Mouse (Mus musculus) cerebellum, adult 18-20 months (tissue): ENCODE results near the gene Dera.
"Not testable (repeated sequence)": the region's sequence is repeated elsewhere in the genome, so short reads cannot be mapped to it uniquely, and the experiment has no call there.

Experiments used
- DNase-seq, 2 experiments: peaks; one replicate each; pipeline ENCODE4 v3.0.0; 2021

Gene Dera

DNA sequence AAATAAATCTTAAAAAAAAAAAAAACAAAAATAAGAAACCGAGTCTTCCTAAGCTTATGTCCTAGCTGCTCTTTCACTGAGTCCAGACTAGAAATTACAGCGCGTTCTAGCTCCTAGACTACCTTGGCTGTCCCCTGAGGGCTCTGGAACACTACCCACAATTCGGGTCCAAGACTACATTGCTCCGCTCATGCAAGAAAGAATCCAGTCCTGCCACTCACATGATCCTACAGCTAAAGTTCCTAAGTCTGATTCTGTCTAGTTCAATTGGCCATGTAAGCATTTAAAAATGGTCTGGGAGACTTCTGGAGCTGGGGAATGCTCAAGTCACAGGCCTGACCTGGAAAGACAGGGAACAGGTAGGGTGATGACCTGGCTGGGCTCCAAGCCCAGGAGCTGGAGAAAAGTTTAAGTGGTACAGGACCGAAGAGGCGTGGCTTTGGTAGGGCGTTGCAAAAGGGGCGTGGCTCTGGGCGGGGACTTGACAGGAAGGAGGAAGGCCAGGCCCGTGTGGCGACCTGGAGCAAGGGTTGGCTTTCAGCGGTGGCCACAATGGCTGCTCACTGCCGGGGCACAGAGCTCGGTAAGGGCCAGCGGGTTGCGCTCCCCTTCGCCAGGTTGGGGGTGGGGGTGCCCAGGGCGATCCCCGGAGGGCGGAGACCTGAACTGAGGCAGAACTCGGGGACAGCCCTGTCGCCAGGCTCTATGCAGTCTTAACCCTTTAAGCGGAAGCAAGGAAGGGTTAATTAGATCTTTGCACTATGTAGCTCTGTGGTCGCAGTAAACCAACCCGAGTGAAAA is at the start of gene Dera:
Gene Dera, plus strand, starts transcription at position 491 of the 801 bp plus-strand sequence.
- peak; percentile 63 to 74 for DNase-seq

DNA sequence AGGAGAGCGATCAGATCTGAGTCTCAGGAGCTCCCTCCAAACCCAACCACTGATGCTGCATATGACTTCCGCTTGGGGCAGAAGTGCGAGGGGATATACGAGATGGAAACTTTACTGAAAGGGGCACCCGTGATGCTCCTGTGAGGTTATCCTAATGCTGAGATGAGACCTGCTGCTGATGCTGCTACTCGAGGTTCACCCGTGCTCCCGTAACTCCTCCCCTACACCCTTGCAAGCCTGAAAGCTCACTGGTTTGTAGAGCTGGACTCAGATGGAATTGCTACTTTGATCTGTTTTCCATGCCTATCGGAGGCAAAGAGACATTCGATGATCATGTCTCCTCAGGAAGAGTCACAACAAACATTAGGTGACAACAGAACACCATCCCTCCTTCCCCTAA is 48.1 kb upstream of the Dera start:
- no peak for DNase-seq

DNA sequence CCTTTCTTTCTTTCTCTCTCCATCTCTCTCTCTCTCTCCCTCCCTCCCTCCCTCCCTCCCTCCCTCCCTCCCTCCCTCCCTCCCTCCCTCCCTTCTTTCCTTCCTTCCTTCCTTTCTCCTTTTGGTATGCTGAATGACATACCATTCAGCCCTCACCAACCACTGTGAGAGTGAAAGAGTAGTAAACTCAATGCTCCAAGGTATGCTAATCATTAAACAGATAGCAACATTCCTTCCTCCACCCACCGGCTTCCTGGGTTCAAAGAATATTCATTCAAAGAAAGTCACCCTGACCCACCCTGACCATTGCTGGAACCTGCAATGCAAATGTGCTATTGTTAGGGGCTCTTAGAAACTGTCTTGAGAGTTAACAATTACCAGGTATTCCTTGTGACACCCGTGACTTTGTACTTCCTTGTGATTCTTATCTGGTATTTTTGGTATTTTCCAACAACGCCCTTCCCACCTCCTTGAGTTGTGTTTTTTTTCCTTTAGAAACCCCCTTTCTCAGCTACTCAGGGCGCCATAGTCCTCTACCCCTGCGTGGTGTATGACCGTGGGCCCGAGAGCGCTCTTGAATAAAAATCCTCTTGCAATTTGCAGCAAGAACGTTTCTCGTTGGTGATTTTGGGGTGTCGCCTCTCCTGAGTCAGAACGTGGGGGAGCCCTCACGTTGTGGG is 45.5 kb upstream of the Dera start:
- DNase-seq: not testable (repeated sequence)

DNA sequence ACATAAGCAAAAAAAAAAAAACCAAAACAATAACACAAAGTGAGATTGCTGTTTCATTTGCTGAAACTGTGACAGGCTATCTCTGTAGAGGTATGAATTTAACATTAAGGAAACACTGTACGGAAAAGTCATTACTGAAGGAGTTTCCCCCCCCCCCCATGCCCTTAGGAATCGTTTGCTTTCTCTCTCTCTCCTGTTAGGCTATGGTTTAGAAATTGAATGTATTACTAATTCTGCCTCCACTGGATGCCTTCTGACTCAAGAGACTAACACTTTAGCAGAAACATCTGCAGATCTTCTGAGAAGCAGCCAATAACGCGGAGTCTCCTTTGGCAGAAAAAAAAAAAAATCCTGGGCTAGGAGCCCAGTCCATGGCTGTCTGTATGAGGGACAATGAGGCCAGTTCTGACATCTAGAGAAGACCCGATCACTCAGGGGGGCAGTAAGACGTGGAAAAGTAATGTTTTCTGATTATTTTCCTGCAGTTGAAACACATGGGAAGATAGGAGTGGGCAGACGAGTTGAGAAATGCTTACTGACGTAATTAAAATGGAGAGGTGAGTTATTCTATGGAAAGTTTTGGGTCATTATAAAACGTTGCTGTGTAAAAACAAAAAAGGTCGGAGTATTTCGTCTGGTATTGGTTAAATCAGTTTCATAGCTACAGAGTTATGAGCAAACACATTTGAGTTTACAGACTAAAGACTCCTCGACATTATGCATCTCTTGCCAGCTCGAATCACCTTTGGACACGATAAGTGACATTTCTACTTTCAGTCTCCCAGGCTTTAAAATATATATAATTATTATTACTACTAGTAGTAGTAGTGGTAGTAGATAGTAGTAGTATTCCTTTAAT is 43.9 kb upstream of the Dera start:
- DNase-seq: no peak

DNA sequence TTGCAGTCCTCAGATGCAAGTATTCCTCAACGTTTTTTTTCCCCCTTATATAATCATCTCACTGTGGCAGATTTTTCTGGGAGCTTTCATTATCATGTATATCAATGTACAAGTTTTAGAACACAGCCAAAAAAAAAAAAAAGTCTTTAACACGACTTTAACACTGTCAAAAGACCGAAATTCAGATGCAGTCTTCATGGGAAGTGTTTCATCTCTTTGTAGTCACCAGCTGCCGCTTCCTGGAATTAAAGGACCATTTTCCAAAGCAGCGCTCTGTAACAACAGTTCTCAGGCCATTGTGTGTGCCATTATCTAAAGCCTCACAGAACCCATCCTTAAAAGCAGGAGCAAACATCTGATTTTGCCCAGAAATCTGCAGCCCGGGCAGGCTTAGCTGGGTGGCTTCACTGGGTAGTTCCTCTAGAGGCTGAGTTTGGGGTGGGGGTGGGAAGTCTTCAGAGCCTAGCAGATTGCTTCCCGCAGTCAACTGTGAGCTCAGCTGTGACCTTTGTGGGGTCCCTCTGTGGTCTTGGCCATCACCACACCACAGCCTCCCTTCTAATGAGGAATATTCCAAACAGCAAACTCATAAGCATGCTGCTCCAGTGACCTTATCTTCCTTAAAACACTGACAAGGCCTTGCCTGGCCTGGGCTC is 41.6 kb upstream of the Dera start:
- no peak for DNase-seq

DNA sequence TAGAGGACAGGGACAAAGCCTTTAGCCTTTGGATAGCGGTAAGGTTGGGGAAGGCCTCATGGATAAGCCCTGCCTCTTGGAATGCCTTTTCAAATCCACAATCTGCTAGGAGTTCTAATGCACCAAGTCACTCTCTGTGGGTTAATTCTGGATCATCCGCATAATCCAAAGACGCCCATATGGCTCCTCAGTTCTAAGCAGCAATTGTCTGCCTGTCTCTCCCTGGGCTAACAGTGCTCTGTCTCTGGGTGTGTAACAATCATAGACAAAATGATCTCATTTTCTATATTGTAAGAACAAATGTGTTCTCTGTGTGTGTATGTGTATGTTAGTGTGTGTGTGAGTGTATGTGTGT is 41.1 kb upstream of the Dera start:
- DNase-seq: no peak

DNA sequence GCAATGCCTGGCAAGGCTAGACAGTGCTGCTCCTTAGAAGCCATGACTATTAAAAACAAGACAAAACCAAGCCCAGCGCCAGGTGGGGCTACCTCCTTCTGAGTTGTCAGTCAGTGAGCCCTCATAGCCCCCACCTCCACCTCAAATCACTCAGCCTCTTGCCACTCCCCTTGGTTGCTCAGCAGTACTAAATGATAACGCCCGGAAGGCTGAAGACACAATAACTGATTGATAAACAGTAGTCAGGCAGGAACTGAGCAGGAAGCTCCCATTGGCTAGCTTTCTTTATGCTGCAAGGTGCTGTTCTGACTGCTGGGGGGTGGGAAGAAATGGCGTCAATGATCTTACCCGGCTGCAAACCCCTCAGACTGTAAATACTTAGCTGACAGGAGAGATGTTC is 37.5 kb upstream of the Dera start:
- DNase-seq: no peak

DNA sequence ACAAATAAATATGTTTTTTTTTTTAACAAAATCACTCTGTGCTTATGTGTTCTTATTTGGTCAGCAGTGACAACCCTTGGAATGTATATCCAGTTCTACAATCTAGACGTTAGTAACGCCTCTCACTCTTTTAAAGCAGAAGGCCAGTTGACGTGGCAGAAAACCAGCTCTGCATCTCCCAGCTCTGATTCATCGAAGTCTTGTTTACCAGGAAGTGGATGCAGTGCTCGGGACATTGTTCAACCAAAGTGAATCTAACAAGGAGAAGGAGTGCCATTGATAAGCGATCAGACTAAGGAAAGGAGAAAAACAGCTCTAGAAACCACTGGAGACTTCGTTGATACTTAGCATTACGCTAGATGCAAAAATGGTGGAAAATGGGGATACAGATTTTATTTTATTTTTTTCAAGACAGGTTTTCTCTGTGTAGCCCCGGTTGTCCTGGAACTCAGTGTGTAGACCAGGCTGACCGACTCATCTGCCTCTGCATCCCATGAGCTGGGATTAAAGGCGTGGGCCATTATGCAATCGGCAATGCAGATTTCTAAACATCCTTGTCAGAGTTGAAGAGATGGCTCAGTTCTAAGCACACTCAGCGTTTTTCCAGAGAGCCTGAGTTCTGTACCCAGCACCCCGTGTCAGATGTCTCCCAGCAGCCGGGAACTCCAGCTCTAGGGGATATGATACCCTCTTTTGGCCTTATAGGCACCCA is 32.0 kb upstream of the Dera start:
- DNase-seq: no peak

DNA sequence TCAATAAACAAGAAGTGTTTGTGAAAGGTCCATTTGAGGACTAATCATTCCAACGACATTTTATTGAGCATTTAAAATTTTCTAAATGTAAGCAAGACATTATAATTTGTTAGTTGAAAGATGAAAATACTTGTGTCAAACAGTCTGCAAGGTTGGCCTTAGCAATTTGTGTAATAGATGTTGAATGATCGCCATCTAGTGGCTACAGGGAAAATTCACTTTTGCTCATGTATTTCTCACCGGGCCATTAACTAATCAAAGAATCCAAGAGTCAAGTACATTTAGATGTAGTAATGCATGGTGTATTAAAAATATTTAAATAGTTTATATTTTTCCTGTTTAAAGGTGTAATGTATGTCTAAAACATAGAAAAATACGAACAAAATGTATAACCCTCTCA is 30.4 kb upstream of the Dera start:
- DNase-seq: peak; percentile 46 to 48

DNA sequence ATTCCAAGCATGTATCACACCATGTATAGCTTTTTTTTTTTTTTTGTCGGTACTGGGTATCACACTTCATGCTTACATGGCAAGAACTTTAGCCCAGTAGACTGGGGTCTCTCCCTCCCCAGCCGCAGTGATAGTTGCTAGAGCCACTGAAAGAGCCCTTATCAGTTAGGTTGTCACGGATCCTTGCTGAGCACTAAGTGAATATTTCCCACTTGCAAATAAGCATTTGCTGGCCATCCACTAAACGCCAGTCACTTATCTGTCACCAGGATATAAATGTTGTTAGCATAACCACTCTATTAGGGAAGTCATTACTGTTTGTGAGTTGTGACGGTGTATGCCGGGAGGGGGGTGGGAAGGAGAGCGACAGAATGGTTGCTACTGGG is 19.9 kb upstream of the Dera start:
- peak in 1 of 2 experiments; percentile 13 for DNase-seq

DNA sequence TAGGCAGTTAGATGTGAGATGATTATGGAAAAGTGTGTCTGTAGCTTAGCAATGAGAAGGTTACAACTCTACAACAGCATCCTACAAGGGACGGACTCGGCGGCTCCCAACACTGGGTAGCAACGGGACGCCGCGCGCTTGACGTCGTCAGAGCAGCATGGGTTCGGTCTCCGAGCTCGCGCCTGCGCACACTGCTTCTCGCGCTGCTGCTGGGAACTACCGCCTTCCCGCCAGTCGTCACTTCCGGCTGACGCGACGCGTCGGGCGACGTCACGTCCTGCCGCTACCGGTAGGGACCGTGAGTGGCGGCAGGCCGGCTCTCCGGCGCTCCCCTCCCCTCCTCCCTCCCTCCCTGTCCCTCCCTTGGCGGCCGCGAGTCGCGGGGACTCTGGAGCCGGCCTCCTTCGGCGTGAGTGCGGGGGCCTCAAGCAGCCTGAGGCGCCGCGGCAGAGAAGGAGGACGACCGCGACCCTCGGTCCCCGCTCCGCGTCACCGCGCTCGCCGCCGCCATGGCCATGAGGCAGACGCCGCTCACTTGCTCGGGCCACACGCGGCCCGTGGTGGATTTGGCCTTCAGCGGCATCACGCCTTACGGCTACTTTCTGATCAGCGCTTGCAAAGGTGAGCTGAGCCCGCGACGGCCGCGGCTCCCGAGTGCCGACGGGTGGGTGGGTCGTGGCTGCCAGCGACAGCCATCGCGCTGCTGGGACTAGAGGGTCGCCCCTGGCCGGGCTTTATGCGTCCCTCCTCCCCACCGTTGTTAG is 19.3 kb upstream of the Dera start, which contains the start of gene Strap:
Gene Strap, plus strand, starts transcription at position 233 of the 764 bp plus-strand sequence.
- peak; percentile 94 to 96 for DNase-seq

DNA sequence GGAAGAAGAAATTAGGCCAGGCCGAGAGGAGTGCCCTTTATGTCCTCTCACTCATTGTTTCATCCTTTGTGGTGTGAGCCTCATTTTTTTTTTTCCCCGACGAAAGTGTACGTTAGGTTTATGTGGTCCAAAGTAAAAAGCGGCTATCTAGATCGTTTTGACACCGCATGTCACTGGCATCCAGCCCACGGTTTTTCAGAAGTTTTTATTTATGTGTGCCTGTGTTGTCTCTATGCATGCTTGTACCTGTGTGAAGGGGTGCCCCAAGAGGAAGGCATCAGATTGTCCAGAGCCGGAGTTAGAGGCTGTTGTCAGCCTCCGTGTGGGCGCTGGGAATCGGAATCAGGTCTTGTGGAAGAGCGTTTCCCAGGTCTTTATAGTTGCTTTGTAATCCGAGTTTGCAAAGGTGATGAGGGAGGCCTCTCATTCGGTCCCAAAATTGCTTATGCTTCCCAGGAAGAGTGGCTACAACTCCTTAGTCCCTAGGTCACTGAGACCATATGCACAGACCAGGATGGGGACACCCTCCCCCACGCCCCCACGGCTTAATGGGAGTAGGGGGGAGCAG is 18.6 kb upstream of the Dera start:
- peak; percentile 18 to 32 for DNase-seq

DNA sequence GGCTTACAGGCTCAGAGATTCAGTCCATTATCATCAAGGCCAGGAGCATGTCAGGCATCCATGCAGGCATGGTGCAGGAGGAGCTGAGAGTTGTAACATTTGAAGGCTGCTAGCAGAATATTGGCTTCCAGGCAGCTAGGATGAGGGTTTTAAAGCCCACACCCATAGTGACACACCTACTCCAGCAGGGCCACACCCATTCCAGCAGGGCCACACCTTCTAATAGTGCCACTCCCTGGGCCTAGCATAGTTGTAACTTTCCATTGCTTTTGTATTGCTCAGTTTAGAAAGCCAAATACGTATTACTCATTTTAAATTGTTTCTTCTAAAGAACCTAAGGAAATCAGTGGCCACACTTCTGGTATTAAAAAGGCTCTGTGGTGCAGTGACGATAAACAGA is 13.4 kb upstream of the Dera start:
- no peak for DNase-seq

DNA sequence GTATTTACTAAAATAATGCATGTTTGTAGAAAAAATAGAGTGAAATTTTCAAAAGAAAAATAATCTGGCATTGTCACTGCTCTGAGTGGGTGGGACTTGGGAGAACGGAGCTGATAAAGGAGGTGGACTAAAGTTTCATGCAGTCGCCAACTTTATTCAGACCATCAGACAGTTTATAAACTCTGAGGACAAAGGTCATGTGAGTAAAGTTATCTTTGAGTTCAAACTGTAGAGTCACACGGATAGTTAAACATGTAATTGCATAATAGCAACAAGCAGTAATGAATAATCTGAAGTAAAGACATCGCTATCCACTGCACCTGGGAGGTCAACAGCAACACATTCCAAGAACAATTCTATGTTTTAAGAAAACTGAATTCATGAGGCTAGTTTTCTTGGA is 9.6 kb upstream of the Dera start:
- no peak for DNase-seq

DNA sequence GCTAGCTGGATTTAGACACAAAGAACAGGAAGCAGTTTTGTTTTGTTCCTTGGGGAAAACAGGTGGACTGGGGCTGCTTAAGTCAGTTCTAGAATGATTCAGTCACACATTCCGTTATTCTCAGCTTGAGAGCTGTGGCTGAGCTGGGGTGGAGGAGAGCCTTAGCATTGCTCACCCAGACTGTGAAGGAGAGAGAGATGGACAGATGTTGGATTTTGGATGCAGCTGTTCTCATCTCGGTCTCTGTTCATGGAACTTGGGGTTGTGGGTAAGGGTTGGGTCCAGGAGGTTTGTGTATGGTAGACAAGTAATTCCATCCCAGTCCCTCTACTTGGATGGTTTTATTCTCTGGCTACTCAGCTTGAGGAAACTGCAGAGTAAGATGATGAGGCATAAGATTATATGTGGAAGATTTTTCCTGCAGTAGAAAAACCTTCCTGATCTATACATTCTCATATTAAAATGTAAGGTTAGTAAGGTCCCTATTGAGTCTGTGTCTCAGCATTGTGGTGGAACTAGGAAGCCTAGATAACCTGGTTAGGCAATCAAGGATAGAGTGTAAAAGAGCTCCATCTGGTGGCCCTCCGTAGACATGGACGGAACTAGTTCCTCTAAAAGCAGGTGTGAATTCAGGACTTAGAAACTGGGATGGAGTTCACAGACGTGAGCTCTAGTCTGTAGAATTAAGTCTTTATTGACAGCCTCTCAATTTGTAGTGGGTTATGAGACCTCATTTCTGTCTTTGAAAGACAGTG is 7.0 kb upstream of the Dera start:
- peak in 1 of 2 experiments; percentile 14 for DNase-seq

DNA sequence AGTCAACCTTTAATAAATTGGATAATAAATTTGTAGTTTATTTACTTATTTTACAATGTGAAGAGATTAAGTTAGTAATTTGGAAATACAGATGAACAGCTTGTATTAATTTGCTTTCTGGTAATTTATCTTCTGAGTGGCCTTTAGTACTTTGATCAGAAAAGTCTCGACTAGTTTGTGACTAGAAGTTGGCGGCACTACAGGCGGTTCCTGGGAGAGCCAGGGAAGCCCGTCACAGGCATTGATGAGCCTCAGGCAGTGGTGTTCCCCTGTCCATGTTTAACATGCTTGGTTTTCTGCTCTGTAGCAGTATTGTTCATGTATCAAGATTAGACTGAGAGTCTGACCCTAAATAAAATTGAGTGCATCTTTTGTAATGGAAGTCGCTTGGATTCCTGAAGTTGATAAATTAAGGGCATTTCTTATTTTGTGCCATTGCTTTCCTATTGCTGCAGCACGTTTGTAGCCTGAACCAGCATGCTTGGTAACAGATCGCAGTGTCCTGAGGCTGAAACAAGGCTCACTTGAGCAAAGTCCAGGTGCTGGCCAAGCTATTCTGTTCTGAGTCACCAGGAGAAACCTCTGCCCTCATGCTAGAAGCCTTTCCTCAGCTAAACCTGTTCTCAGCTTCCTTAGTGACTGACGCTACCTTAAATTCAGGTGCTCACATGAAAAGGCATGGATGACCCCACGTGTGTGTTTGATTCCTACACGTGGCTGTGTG is 2.6 kb upstream of the Dera start:
- DNase-seq: no peak

DNA sequence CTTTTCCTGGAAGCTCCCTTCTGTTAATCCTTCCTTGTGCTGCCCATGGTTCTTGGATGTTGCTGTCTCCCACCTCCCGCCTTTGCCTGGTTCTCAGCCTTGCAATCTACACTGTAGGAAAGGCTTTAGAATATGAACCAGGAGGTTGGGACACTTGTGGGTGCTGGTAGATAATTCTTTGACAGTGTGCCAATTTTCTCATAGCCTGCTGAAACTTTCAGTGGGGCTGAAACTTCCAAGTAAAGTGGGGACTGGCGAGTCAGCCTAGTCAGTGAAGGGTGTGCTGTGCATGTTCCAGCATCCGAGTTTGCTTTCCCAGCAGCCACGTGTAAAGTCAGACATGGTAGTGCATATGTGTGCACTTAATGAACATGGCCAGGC is 2.1 kb upstream of the Dera start:
- no peak for DNase-seq

DNA sequence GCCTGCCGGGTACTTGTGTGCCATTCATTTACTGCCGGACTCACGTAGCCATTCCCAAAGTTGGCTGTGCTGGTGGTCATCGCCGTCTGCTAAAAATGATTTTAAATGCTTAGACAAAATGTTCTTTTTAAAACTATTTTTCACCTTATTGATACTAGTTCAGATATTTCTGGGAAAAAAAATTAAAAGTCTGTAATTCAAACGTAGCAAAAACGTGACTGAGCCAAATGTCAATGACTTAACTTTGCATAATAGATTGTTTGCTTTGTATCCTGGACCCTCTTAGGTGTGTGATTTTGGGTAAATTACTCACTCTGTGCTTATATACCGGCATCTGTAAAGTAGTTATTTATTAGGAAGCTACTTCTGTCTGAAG is 499 bp downstream of the Dera start:
- no peak for DNase-seq

DNA sequence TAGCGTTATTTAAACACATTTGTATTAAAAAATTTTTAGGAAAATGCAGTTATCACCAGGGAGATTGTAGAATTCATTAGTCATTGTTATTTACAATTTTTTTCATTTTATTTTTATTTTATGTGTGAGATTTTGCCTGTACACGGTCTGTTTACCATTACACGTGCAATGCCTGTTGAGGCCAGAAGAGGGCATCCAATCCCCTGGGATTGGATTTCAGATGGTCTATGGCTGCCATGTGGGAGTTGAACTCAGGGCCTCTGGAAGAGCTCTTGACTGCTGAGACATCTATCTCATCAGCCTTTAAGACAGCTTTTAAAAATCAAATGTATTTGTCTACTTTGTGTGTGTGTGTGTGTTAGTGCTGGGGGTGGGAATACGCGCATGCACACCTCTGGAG is 2.0 kb downstream of the Dera start:
- no peak for DNase-seq

DNA sequence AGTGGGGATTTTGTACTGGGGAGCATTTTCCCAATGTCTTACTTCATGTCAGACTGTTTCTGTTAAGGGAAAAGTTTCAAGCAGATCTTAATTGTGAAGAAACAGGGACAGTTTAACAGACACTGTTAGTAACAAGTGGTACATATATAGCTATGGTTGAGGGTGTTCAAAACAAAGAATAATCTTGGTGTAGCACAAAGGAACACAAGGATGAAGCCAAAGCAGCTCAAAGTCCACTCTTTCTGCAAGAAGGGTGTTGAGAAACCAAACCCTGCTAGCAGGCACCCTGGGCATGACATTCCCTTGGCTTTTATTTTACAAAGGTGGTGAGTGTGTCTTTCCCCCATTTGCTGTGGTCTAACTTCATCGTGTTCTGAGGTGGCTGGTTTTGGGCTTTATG is 3.5 kb downstream of the Dera start:
- DNase-seq: no peak
